Mouse (Mus musculus) liver, adult 2 months (tissue): ENCODE results near the gene Pdgfb.

Source experiments
- CTCF ChIP-seq: fragments of 200-500 bp; IDR thresholded peaks from 2 replicates; pipeline ENCODE4 v1.5.1; 2011; ENCODE audit warnings: low read depth, low read length, control low read depth
- POLR2A ChIP-seq: fragments of 200-500 bp; IDR thresholded peaks from 2 replicates; pipeline ENCODE4 v1.6.1; 2011; ENCODE audit warnings: low read length, control low read depth; ENCODE audit not compliant: insufficient read depth; ENCODE audit errors: extremely low read depth

- TF ChIP-seq CTCF = no peak
- TF ChIP-seq POLR2A = no peak
These were observed 4.6 kb downstream of the Pdgfb start for GRCm38 (mm10) chr15:80010182-80010558.
